Comparison of ENCODE assay signal across 8 mouse cellular contexts in genomic region chr3:51999671-52000437, GRCm38 (mm10).
A peak's percentile ranks its signal among the peaks of the same experiment; 100 is the strongest.
DNase-seq lines count a peak whose midpoint lies in the region; ATAC-seq and TF ChIP-seq lines count a peak whose summit lies in the region.

No protein-coding gene starts in this region.

- no peak for TF ChIP-seq POLR2A in cerebellum, adult 2 months (IDR thresholded peaks at IDR 0.05; ENCODE audit: borderline replicate concordance, insufficient read depth, low read length)

- H3K36me3 ChIP-seq in lung, embryonic 15.5 days, result no peaks in the 10 kb centered on the region
- no peaks in the 10 kb centered on the region for H3K36me3 ChIP-seq in stomach, embryonic 14.5 days (ENCODE audit: control insufficient read depth, insufficient read depth, low read length)
- H3K36me3 ChIP-seq in midbrain, embryonic 14.5 days (ENCODE audit: control insufficient read depth, insufficient read depth, low read length), result no peaks in the 10 kb centered on the region

- WGBS in lung, embryonic 15.5 days, result 74% methylated on average over 21 of the region's 21 CpGs
- 81% methylated on average over 21 of the region's 21 CpGs for WGBS in stomach, embryonic 14.5 days
- WGBS in midbrain, embryonic 14.5 days, result 93% methylated on average over 21 of the region's 21 CpGs
- 95% methylated on average over 21 of the region's 21 CpGs for WGBS in cerebellum, adult 2 months

- H3K27ac ChIP-seq in lung, embryonic 15.5 days, result peak overlapping the region; percentile 25; the same call in 1 of the 2 replicates
- no peak overlapping the region; the same call in 1 of the 2 replicates for H3K27ac ChIP-seq in stomach, embryonic 14.5 days (ENCODE audit: low read length)
- no peak overlapping the region for H3K27ac ChIP-seq in midbrain, embryonic 14.5 days (replicated peaks; ENCODE audit: low read depth, low read length)
- no peak overlapping the region for H3K27ac ChIP-seq in cerebellum, adult 2 months (ENCODE audit: insufficient read depth, low read length)

- no peak for TF ChIP-seq CTCF in cerebellum, adult 2 months (IDR thresholded peaks at IDR 0.05; ENCODE audit: borderline replicate concordance, insufficient read depth, low read depth, low read length)

- peak; percentile 100 for DNase-seq in 416B (ENCODE audit: low read depth)
- DNase-seq in adrenal gland, postnatal 14 days, result peak; percentile 71
- DNase-seq in MN1 (ENCODE audit: low spot score), result no peak
- DNase-seq in midbrain, embryonic 14.5 days, result no peak
- DNase-seq in cerebellum, adult 2 months, result no peak

- H3K4me3 ChIP-seq in lung, embryonic 15.5 days, result no peak overlapping the region
- no peak overlapping the region for H3K4me3 ChIP-seq in stomach, embryonic 14.5 days (ENCODE audit: low read depth, low read length)
- H3K4me3 ChIP-seq in midbrain, embryonic 14.5 days (replicated peaks; ENCODE audit: low read depth, low read length), result no peak overlapping the region
- H3K4me3 ChIP-seq in cerebellum, adult 2 months (replicated peaks; ENCODE audit: insufficient read depth, low read depth, low read length), result no peak overlapping the region

- H3K4me2 ChIP-seq in lung, embryonic 15.5 days, result no peak overlapping the region
- no peak overlapping the region for H3K4me2 ChIP-seq in stomach, embryonic 14.5 days (replicated peaks; ENCODE audit: low read depth, low read length)
- H3K4me2 ChIP-seq in midbrain, embryonic 14.5 days (ENCODE audit: low read length), result no peak overlapping the region

- no peaks in the 10 kb centered on the region for H3K27me3 ChIP-seq in lung, embryonic 15.5 days
- H3K27me3 ChIP-seq in stomach, embryonic 14.5 days (ENCODE audit: control insufficient read depth, insufficient read depth, low read length), result no peaks in the 10 kb centered on the region
- H3K27me3 ChIP-seq in midbrain, embryonic 14.5 days (ENCODE audit: control insufficient read depth, insufficient read depth, low read length), result no peaks in the 10 kb centered on the region
- H3K27me3 ChIP-seq in cerebellum, adult 2 months (ENCODE audit: control insufficient read depth, insufficient read depth, low read length), result no peaks in the 10 kb centered on the region

- peaks cover 25% of the 10 kb centered on the region for H3K4me1 ChIP-seq in lung, embryonic 15.5 days
- H3K4me1 ChIP-seq in stomach, embryonic 14.5 days (ENCODE audit: control insufficient read depth, insufficient read depth, low read length), result 0 out of 2 replicates have a peak, but pooled peaks cover 5% of the 10 kb centered on the region
- H3K4me1 ChIP-seq in midbrain, embryonic 14.5 days (ENCODE audit: control insufficient read depth, insufficient read depth, low read length), result peaks cover 7% of the 10 kb centered on the region; the same call in 1 of the 2 replicates
- peaks cover 6% of the 10 kb centered on the region for H3K4me1 ChIP-seq in cerebellum, adult 2 months (ENCODE audit: control insufficient read depth, insufficient read depth, low read length)

- ATAC-seq in inflammation-experienced regulatory T-cells, adult 6 months, result peak; percentile 99
- peak; percentile 65 for ATAC-seq in lung, embryonic 15.5 days (ENCODE audit: borderline replicate concordance, extremely low read depth, low FRiP score, low TSS enrichment)
- ATAC-seq in stomach, embryonic 14.5 days (ENCODE audit: insufficient number of reproducible peaks, insufficient read depth, low FRiP score, low read depth), result peak; percentile 14; the same call in 1 of the 2 replicates
- no peak for ATAC-seq in midbrain, embryonic 14.5 days (ENCODE audit: low FRiP score, low TSS enrichment)

- no peaks in the 10 kb centered on the region for H3K9me3 ChIP-seq in lung, embryonic 15.5 days
- no peaks in the 10 kb centered on the region for H3K9me3 ChIP-seq in stomach, embryonic 14.5 days (ENCODE audit: control insufficient read depth, low read depth, low read length)
- H3K9me3 ChIP-seq in midbrain, embryonic 14.5 days (ENCODE audit: control insufficient read depth, low read length), result no peaks in the 10 kb centered on the region

- H3K9ac ChIP-seq in lung, embryonic 15.5 days, result no peak overlapping the region
- H3K9ac ChIP-seq in stomach, embryonic 14.5 days (replicated peaks; ENCODE audit: low read depth, low read length), result no peak overlapping the region
- no peak overlapping the region for H3K9ac ChIP-seq in midbrain, embryonic 14.5 days (replicated peaks; ENCODE audit: low read length)

Comparison
In these comparisons a context has a peak if more than half of its experiments do, and no peak if none do; other contexts are left out.
1. DNase-seq: peak in 416B (single experiment) and adrenal gland, postnatal 14 days (single experiment); none in MN1 (single experiment), midbrain, embryonic 14.5 days (single experiment) and cerebellum, adult 2 months (0 of 2).